Mouse (Mus musculus) hindbrain, embryonic 15.5 days (tissue): ENCODE data around the gene Dll4. TPM values are rescaled to one million over a fixed set of nuclear protein-coding genes. Genes with fewer than 3 reads are reported as not detected.

Source experiments
- ATAC-seq: fragments of 200-750 bp; cut with Nextera tagmentation; 2 replicates; pipeline ENCODE4 v1.8.0; 2017; ENCODE audit warnings: low read depth, moderate number of reproducible peaks, moderate TSS enrichment; ENCODE audit not compliant: low FRiP score
- H3K27ac ChIP-seq: fragments of 300-500 bp; sonication (generic); replicated peaks from 2 replicates; pipeline ENCODE4 v1.5.1; 2015; ENCODE audit warnings: mild to moderate bottlenecking, inconsistent platforms
- H3K27me3 ChIP-seq: fragments of 300-500 bp; sonication (generic); 2 replicates; pipeline ENCODE4 v1.6.1; 2015; ENCODE audit warnings: control low read depth, inconsistent platforms
- H3K36me3 ChIP-seq: fragments of 300-500 bp; sonication (generic); 2 replicates; pipeline ENCODE4 v1.6.1; 2015; ENCODE audit warnings: control low read depth, inconsistent platforms
- H3K4me1 ChIP-seq: fragments of 300-500 bp; sonication (generic); replicated peaks from 2 replicates; pipeline ENCODE4 v1.6.1; 2015; ENCODE audit warnings: control low read depth, inconsistent platforms
- H3K4me2 ChIP-seq: fragments of 300-500 bp; sonication (generic); 2 replicates; pipeline ENCODE4 v1.6.1; 2015; ENCODE audit warnings: moderate library complexity, mild to moderate bottlenecking, inconsistent platforms
- H3K4me3 ChIP-seq: fragments of 300-500 bp; sonication (generic); 2 replicates; pipeline ENCODE4 v1.5.1; 2015; ENCODE audit warnings: mild to moderate bottlenecking, inconsistent platforms
- H3K9ac ChIP-seq: fragments of 300-500 bp; sonication (generic); 2 replicates; pipeline ENCODE4 v1.6.1; 2015; ENCODE audit warnings: inconsistent platforms
- H3K9me3 ChIP-seq: fragments of 300-500 bp; sonication (generic); 2 replicates; pipeline ENCODE4 v1.6.1; 2016; ENCODE audit warnings: control low read depth, inconsistent platforms
- WGBS: fragments of 180-500 bp; shearing (Covaris S2); methylation state at CpG from one replicate; pipeline ENCODE4 v1.1.7; 2015; 5-methylcytosine and 5-hydroxymethylcytosine counted together
- polyA plus RNA-seq: library from polyadenylated mRNA; unstranded; fragments of >200 nt; fragmentation: Nextera tagmentation; extraction: Ambion mirVana; gene quantifications from 2 replicates; pipeline ENCODE4 v1.2.1, GENCODE M21; 2015

Dll4 gene
- polyA plus RNA-seq, 1 experiment from 2014 or later, result 5.1 TPM

- Histone ChIP-seq H3K9ac (no peak overlapping the region), H3K36me3 (peaks cover 43% of the 10 kb centered on the region), H3K9me3 (no peaks in the 10 kb centered on the region), H3K4me3 (no peak overlapping the region), H3K27ac (no peak overlapping the region), H3K4me2 (no peak overlapping the region), H3K27me3 (no peaks in the 10 kb centered on the region), H3K4me1 (no peaks in the 10 kb centered on the region)
- no peak for ATAC-seq
- WGBS, result 94% methylated on average over 10 of the region's 10 CpGs
Measured at GRCm38 (mm10) chr2:119370116-119370515, 44.5 kb downstream of the Dll4 start.

- 80% methylated on average over 9 of the region's 9 CpGs for WGBS
- H3K36me3 ChIP-seq, result peaks cover 74% of the 10 kb centered on the region
- no peak for ATAC-seq
- no peak overlapping the region for H3K4me3 ChIP-seq
- H3K4me1 ChIP-seq, result no peaks in the 10 kb centered on the region
- no peak overlapping the region for H3K4me2 ChIP-seq
- H3K27ac ChIP-seq, result no peak overlapping the region
- H3K27me3 ChIP-seq, result no peaks in the 10 kb centered on the region
- no peak overlapping the region for H3K9ac ChIP-seq
- no peaks in the 10 kb centered on the region for H3K9me3 ChIP-seq
Measured at GRCm38 (mm10) chr2:119377286-119377685, 51.7 kb downstream of the Dll4 start.

- Histone ChIP-seq H3K27me3 (no peaks in the 10 kb centered on the region), H3K9me3 (no peaks in the 10 kb centered on the region), H3K9ac (no peak overlapping the region), H3K27ac (no peak overlapping the region), H3K4me3 (no peak overlapping the region), H3K4me1 (no peaks in the 10 kb centered on the region), H3K4me2 (no peak overlapping the region), H3K36me3 (peaks cover 74% of the 10 kb centered on the region)
- no peak for ATAC-seq
- WGBS, result 71% methylated on average over 3 of the region's 3 CpGs
Measured at GRCm38 (mm10) chr2:119377826-119378225, 52.2 kb downstream of the Dll4 start.

- H3K4me1 ChIP-seq, result no peaks in the 10 kb centered on the region
- peaks cover 68% of the 10 kb centered on the region for H3K36me3 ChIP-seq
- no peak overlapping the region for H3K4me3 ChIP-seq
- no peak overlapping the region for H3K9ac ChIP-seq
- H3K27ac ChIP-seq, result no peak overlapping the region
- ATAC-seq, result no peak
- H3K4me2 ChIP-seq, result no peak overlapping the region
- 88% methylated on average over 3 of the region's 3 CpGs for whole genome bisulfite sequencing
- no peaks in the 10 kb centered on the region for H3K9me3 ChIP-seq
- H3K27me3 ChIP-seq, result no peaks in the 10 kb centered on the region
Measured at GRCm38 (mm10) chr2:119379455-119379854, 53.9 kb downstream of the Dll4 start.

Other genes with a start within 250 kb of the Dll4 start
- 11.7 and 12.7 TPM in 2 replicates for gene Rad51, start 213.0 kb upstream of the Dll4 start, polyA plus RNA-seq
- 45.2 and 45.8 TPM in 2 replicates for gene Rmdn3, start 168.8 kb upstream of the Dll4 start, polyA plus RNA-seq
- 9.4 and 10.0 TPM in 2 replicates for gene Gchfr, start 158.0 kb upstream of the Dll4 start, polyA plus RNA-seq
- 0.83 and 0.97 TPM in 2 replicates for gene Gm14137, start 151.3 kb upstream of the Dll4 start, polyA plus RNA-seq
- 58.9 and 68.5 TPM in 2 replicates for gene Zfyve19, start 117.2 kb upstream of the Dll4 start, polyA plus RNA-seq
- gene Dnajc17, start 117.0 kb upstream of the Dll4 start, polyA plus RNA-seq, result 22.6 and 24.8 TPM in 2 replicates
- gene Ppp1r14d, start 95.9 kb upstream of the Dll4 start, polyA plus RNA-seq, result not detected in 2 replicates
- gene Spint1, start 88.4 kb upstream of the Dll4 start, polyA plus RNA-seq, result 0.96 and 0.99 TPM in 2 replicates
- gene Rhov, start 54.5 kb upstream of the Dll4 start, polyA plus RNA-seq, result 44.2 and 45.5 TPM in 2 replicates
- 27.3 and 30.2 TPM in 2 replicates for gene Vps18, start 37.0 kb upstream of the Dll4 start, polyA plus RNA-seq
- gene Chac1, start 25.4 kb downstream of the Dll4 start, polyA plus RNA-seq, result 10.7 and 11.6 TPM in 2 replicates
- gene Ino80, start 151.9 kb downstream of the Dll4 start, polyA plus RNA-seq, result 2.9 and 3.4 TPM in 2 replicates
- 0.47 and 0.60 TPM in 2 replicates for gene Exd1, start 221.8 kb downstream of the Dll4 start, polyA plus RNA-seq
- 54.9 and 55.4 TPM in 2 replicates for gene Chp1, start 221.9 kb downstream of the Dll4 start, polyA plus RNA-seq